Mouse (Mus musculus): ENCODE results near the gene Ing4. TPM values are rescaled to one million over a fixed set of nuclear protein-coding genes. Genes with fewer than 3 reads are reported as not detected.

Ing4 gene
- 77.6 TPM for polyA plus RNA-seq (2021)

DNA sequence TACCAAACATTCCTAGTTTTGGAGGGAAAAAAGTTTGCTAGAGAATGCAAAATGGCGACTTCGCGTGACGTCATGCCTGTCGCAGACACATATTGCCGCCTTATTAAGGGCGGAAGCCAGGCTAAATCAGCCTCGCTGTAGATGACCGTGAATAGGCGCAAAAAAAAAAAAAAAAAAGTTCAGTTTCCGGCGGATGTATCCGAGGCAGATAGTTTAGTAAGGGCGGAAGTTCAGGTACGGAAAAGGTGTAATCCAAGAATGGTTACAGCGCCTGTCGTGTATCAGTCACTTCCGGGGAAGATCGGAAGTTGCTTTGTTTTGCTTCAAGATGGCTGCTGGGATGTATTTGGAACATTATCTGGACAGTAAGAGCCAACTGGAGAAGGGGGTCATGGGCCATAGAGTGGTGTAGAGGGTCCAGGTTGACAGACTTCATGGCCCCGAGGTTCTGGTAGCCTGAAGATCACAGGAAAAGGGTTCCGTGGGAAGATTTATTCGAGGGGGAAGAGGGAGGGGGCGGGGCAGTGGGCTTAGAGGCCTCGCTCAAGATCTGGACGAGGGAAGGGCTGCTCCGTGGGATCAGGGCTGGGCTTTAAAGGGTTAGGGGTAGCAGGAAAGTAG is at the start of gene Ing4:
Gene Ing4, plus strand, starts transcription at position 228 of the 621 bp plus-strand sequence.
- H3K27me3 ChIP-seq = no peaks in the 10 kb centered on the region
- ATAC-seq (peak; percentile 84), DNase-seq (ENCODE audit: low read depth, low spot score) (peak; percentile 92)
- ChIA-PET POLR2A (interaction anchor here (0.8 to 1.2 kb wide), 2 partner anchors 38 to 103 kb away, joined by 3 to 5 read pairs; no protein-coding TSS in a partner anchor), CTCF (interaction anchor here (1.1 to 1.9 kb wide), 3 partner anchors 9 to 48 kb away, joined by 3 to 6 read pairs (median 3); no protein-coding TSS in a partner anchor)
- TF ChIP-seq CTCF (IDR thresholded peaks at IDR 0.05) = no peak
- in situ Hi-C loops (cut with MboI; ENCODE audit: low pct_unique_long_range_greater_than_20kb) = loop anchor here (5.0 kb wide), 1 partner anchor 43 kb away; no protein-coding TSS in a partner anchor

DNA sequence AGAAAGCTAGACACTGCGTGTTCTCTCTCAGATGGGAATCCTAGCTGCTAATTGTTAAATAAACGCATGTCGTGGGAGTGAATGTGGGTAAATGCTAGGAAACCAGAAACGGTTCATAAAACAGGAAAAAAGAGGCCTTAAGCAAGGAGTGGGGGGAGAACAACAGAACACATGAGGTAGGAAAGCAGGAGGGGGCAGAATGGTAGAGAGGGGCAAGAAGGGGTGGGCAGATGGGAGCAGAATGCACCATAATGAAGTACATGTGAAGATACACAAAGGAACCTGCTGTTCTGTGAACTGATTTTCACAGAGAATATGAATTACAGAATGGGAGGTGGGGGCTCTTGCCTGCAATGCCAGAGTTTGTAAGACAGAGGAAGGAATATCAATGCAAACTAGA is 47.3 kb upstream of the Ing4 start:
- ATAC-seq = no peak
- ChIA-PET CTCF (interaction anchor here (2.0 kb wide), 1 partner anchor 15 kb away, joined by 8 read pairs; no protein-coding TSS in a partner anchor), POLR2A (no interaction called here)
- no peak for DNase-seq (ENCODE audit: low read depth, low spot score)
- in situ Hi-C loops (cut with MboI; ENCODE audit: low pct_unique_long_range_greater_than_20kb) = no loop called here
- no peak for TF ChIP-seq CTCF (IDR thresholded peaks at IDR 0.05)
- peaks cover 3% of the 10 kb centered on the region for H3K27me3 ChIP-seq

DNA sequence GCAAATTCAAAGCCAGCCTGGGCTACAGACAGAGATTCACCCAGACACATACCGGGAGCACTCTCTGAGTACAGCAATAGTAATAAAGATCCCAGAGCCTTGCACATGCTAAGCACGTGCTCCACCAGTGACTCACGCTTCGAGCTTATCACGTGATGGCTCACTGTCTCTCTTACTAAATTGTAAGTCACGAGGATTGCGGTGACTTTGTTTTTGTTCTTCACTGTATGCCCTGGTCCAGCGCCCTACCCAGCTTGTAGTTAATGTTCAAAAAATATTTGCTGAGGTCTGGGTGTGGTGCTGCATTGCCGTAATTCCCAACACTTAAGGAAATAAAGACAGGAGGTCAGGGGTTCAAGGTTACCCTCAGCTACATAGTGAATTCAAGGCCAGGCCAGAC is 46.2 kb upstream of the Ing4 start:
- in situ Hi-C loops (cut with MboI; ENCODE audit: low pct_unique_long_range_greater_than_20kb) = no loop called here
- DNase-seq (ENCODE audit: low read depth, low spot score) (peak; percentile 55), ATAC-seq (peak; percentile 75)
- ChIA-PET CTCF (interaction anchor here (1.0 to 2.0 kb wide), 3 partner anchors 14 to 146 kb away, joined by 3 to 8 read pairs (median 3); partner anchors contain the start of gene Cops7a), POLR2A (no interaction called here)
- no peak for TF ChIP-seq CTCF (IDR thresholded peaks at IDR 0.05)
- H3K27me3 ChIP-seq = no peaks in the 10 kb centered on the region

DNA sequence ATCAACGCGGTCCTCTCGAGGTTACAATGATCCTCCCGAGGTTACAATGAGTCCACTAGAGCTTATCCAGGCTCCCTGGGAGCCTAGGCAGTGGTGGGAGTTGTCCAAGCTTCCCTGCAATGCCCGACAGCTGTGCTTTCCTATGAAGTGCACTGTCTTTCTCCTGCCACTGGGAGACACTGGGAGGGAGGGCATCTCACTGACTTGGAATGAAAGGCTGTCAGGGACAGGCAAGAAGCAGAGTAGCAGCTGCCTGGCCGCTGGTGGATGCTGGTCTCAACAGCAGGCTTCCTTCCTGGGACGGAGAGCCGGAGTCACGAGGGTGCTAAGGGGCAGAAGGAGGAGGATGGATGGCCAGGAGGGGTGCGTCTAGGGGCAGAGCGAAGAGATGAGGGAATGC is 45.7 kb upstream of the Ing4 start:
- ATAC-seq = peak; percentile 36
- in situ Hi-C loops (cut with MboI; ENCODE audit: low pct_unique_long_range_greater_than_20kb) = no loop called here

DNA sequence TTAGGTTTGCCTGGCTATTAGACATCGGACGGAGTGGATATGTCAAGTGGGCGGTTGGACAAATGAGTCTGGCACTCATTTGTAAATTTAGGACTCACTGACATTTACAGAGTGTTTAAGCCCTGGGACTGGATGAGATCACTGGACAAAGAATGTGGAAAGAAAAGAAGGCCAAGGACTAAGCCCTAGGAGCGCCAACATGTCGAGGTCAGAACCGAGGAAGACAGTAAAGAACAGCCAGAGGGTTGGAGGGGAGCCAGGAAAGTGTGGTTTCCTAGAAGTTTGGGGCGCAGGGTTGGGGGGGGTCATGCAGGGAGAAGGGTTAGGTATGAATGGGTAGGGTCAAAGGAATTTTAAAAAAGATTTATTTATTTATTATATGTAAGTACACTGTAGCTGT is 44.3 kb upstream of the Ing4 start:
- no peak for TF ChIP-seq CTCF (IDR thresholded peaks at IDR 0.05)
- in situ Hi-C loops (cut with MboI; ENCODE audit: low pct_unique_long_range_greater_than_20kb) = no loop called here
- DNase-seq (ENCODE audit: low read depth, low spot score) (no peak), ATAC-seq (no peak)
- CTCF ChIA-PET = no interaction called here
- POLR2A ChIA-PET = no interaction called here
- no peaks in the 10 kb centered on the region for H3K27me3 ChIP-seq

More for the DNA sequence above, 45.7 kb upstream of the Ing4 start:
- CTCF ChIA-PET = interaction anchor here (1.0 to 2.0 kb wide), 3 partner anchors 14 to 147 kb away, joined by 3 to 8 read pairs (median 3); partner anchors contain the start of gene Cops7a
- no peaks in the 10 kb centered on the region for H3K27me3 ChIP-seq
- POLR2A ChIA-PET = no interaction called here
- no peak for TF ChIP-seq CTCF (IDR thresholded peaks at IDR 0.05)
- DNase-seq (ENCODE audit: low read depth, low spot score) = no peak

DNA sequence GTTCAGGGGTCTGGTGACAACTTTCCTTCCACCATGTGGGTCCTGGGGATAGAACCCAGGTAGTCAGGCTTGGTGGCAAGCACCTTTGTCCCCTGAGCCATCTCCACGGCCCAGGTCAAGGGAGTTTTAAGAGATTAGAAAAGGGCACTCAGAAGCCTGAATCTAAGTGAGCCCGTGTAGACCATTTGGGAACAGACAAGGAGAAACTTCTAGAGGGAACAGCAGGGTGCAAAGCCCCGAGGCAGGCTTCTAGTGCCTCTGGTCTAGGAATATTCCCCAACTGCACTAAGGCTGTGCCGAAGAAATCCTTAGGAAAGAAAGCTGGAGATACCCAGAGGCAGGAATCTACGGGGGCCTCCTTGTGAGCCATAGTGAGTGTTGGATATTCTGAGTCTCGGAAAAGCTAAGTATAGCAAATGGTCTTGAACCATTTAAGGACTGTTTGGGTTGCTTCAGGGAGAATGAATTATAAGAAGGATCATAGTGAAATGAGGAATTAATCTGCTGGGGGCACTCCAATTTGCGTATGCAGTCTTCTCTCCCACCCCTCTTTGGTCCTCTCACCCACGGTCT is 43.6 kb upstream of the Ing4 start:
- no peak for TF ChIP-seq CTCF (IDR thresholded peaks at IDR 0.05)
- H3K27me3 ChIP-seq = no peaks in the 10 kb centered on the region
- ChIA-PET POLR2A (interaction anchor here (0.6 to 1.1 kb wide), 4 partner anchors 10 to 136 kb away, joined by 3 to 4 read pairs (median 3); no protein-coding TSS in a partner anchor), CTCF (interaction anchor here (0.8 to 2.0 kb wide), 3 partner anchors 10 to 25 kb away, joined by 3 to 7 read pairs (median 3); no protein-coding TSS in a partner anchor)
- ATAC-seq = no peak
- DNase-seq (ENCODE audit: low read depth, low spot score) = no peak
- in situ Hi-C loops (cut with MboI; ENCODE audit: low pct_unique_long_range_greater_than_20kb) = no loop called here

DNA sequence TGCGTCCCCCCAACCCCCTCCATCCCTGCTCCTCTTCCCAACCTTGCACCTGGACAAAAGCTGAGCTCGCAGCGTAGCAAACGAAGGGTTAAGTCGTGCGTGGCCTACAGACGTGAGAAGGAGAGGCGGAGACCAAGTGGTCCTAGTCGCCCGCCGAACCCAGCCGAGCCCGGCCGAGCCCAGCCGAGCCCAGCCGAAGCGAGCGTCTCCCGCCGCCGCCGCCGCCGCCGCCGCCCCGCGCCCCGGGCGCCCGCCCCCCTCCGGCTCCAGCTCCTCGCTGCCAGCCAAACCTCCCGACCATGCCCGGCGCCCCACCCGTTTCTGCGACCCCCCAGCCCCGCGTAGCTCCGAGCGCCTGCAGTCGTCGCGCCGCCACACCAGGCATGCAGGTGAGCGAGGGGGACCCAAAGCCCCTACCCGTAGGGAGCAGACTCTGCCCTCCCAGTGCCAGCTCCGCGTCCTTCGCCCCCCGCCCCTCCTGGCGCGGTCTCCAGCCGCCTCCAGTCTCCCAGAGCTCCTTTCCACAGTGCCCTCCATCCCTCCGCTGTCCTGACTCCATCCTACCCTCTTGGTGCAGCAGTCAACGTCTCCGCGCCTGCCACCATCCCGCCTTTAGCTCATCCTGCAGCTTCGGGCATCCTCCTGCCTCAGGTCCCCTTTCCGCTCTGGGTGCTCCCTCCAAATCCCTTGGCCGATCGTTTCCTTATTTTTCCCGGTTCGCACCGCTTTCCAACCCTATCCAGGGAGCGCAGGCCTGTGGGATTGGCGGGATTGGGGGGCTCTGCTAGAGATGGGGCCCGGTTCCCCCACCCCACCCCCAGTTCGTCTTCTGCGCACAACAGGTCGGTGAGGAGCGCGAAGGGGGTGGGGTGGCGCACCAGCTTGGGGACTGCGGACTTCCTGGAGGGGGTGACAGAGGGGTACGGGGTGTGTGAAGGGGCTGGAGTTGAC is 42.7 kb upstream of the Ing4 start, which contains the start of gene Pianp:
Gene Pianp, plus strand, starts transcription at position 144 of the 951 bp plus-strand sequence.
- ChIA-PET CTCF (interaction anchor here (0.8 to 2.0 kb wide), 3 partner anchors 9 to 24 kb away, joined by 3 to 7 read pairs (median 3); no protein-coding TSS in a partner anchor), POLR2A (interaction anchor here (0.6 to 1.1 kb wide), 4 partner anchors 9 to 137 kb away, joined by 3 to 4 read pairs (median 3); no protein-coding TSS in a partner anchor)
- no peak for TF ChIP-seq CTCF (IDR thresholded peaks at IDR 0.05)
- DNase-seq (ENCODE audit: low read depth, low spot score) (no peak), ATAC-seq (no peak)
- in situ Hi-C loops (cut with MboI; ENCODE audit: low pct_unique_long_range_greater_than_20kb) = no loop called here
- no peaks in the 10 kb centered on the region for H3K27me3 ChIP-seq

DNA sequence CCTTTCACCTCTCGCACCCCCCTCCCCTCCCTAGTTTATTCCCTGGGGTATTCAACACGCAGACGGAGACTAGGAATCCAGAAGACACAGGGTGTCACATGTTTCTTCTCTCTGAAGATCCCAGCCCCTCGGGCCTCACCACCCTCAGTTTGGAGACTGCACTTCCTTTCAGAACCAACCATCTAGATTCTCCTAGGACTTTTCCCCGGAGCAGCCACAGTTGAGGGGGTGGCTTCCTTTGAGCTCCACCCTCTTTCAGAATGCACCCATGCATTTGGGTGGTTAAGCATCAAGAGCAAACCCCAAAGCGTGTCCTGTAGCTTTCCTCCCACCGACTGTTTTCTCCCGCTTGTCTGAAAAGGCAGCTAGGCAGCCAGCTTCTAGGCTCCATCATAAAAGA is 41.5 kb upstream of the Ing4 start:
- TF ChIP-seq CTCF (IDR thresholded peaks at IDR 0.05) = no peak
- no peaks in the 10 kb centered on the region for H3K27me3 ChIP-seq
- POLR2A ChIA-PET = interaction anchor here (0.6 to 1.4 kb wide), 4 partner anchors 10 to 183 kb away, joined by 3 to 4 read pairs (median 3); partner anchors contain the start of gene Cops7a
- ATAC-seq = no peak
- CTCF ChIA-PET = no interaction called here
- in situ Hi-C loops (cut with MboI; ENCODE audit: low pct_unique_long_range_greater_than_20kb) = no loop called here
- no peak for DNase-seq (ENCODE audit: low read depth, low spot score)

DNA sequence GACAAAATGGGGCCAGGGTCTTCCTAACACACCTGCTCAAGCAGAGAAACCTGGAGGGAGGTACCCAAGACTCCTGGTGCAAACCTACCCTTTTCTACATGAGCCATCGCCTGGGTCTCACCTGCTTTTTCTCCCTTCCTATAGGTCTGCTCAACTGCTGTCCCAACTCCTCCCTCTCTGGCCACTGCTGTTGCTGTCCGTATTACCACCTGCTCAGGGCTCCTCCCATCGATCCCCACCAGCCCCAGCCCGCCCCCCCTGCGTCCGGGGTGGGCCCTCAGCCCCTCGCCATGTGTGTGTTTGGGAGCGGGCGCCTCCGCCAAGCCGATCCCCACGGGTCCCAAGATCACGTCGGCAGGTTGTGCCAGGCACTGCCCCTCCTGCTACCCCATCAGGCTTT is 40.5 kb upstream of the Ing4 start:
- TF ChIP-seq CTCF (IDR thresholded peaks at IDR 0.05) = no peak
- DNase-seq (ENCODE audit: low read depth, low spot score) (no peak), ATAC-seq (no peak)
- no peaks in the 10 kb centered on the region for H3K27me3 ChIP-seq
- in situ Hi-C loops (cut with MboI; ENCODE audit: low pct_unique_long_range_greater_than_20kb) = no loop called here
- ChIA-PET CTCF (no interaction called here), POLR2A (interaction anchor here (1.4 kb wide), 1 partner anchor 9 kb away, joined by 3 read pairs; no protein-coding TSS in a partner anchor)

DNA sequence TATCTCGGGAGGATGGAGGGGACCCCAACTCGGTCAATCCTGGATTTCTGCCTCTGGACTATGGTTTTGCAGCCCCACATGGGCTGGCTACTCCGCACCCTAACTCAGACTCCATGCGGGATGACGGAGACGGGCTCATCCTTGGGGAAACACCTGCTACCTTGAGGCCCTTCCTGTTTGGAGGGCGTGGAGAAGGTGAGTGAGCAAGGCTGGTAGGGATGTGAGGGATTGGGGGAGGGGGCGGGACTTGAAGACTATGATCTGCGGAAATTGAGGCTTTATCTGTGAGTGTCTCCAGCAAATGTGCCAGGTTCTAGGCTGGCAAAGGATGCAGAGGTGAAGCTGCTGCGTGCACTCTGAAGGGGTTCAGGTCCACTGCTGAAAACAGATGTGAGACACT is 40.0 kb upstream of the Ing4 start:
- H3K27me3 ChIP-seq = no peaks in the 10 kb centered on the region
- POLR2A ChIA-PET = interaction anchor here (1.0 kb wide), 1 partner anchor 9 kb away, joined by 3 read pairs; the partner anchor contains the start of gene Zfp384
- no peak for ATAC-seq
- DNase-seq (ENCODE audit: low read depth, low spot score) = no peak
- in situ Hi-C loops (cut with MboI; ENCODE audit: low pct_unique_long_range_greater_than_20kb) = no loop called here
- no peak for TF ChIP-seq CTCF (IDR thresholded peaks at IDR 0.05)
- CTCF ChIA-PET = no interaction called here
